Mouse (Mus musculus) thymus, postnatal 0 days (tissue): ENCODE results near the gene Grik3. TPM values are rescaled to one million over a fixed set of nuclear protein-coding genes. Genes with fewer than 3 reads are reported as not detected.

Experiments
- DNase-seq: peaks from one replicate; pipeline ENCODE4 v3.0.0-alpha.2; 2015; ENCODE audit warnings: low spot score
- polyA plus RNA-seq: library from polyadenylated mRNA; unstranded; fragments of >200 nt; fragmentation: Nextera tagmentation; extraction: Ambion mirVana; gene quantifications from 2 replicates; pipeline ENCODE4 v1.2.1, GENCODE M21; 2015

The Grik3 gene
- polyA plus RNA-seq, 1 experiment from 2014 or later = 0.03 TPM

DNA sequence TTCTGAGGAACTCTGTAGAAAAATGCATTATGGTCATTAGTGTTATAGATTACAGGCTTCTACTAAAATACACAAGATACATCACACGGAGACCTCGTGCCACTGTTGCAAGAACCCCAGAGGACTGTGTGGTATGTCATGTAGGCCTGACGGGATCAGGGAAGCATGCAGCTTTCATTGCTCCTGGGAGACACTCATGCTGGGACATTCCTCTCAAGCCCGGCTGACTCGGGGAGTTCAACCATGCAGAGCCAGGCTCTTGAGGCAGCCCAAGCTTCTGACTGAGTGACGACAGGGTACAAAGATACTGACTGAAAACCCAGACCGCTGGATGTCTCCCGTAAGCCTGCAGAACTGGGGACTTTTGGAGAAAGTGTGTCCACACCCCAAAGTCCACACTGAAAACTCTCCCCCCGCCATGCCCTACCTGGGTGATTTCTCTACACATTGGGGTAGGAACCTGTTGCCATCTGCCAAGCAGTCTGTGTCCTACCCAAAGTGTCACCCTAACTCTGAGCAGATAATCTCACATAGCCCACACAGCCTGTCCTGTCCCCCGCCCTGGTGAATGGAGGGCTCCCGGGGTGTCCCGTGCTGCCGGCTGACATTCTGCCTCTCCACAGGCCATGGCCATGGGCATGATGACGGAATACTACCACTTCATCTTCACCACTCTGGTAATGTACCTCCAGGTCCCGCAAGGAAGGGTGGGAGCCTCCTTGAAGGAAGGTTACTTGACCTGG is 150.6 kb downstream of the Grik3 start:
- no peak for DNase-seq

DNA sequence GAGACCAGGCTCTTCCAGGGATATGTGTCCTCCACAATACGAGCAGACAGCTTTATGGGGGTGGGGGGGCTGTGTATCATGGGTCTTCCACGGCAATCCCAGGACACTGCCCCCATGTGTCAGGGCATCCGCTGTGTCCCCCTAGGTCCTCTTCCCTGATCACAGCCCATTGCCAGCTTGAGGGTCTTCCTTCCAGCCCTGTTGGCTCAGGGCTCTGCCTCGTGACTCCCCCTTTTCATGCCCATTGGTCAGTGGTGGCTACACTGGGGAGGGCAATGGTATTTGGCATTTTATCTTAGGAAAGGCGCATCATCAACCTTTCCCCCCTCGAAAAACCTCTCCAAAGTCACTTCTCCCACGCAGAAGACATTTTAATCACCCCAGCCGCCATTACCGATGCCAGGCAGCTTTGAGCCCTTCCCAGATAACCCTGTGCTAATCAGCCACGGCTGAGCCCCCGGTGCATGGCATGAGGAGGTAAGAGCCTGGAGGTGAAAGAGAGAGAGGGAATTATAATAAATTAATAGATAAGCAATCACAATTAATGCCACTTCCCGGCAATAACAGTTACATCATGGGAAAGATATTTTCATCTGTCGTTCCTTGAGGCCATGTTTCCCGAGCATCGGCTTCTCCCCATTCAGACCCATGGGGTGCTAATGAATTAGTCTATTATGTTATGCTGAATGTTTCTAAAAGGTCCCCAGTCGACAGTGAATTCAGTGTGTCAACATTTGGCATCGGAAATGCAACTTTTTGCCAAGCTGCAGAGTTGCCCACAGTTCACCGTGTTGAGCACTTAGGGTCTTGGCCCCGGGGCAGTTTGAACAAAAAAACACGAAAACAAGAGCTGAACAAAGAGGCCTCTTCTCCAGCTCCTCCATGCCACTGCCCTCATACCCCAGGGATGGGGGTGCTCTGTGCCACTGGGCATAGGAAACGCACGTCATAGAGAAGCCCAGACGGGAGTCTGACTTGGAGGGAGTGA is 154.4 kb downstream of the Grik3 start:
- DNase-seq = no peak

GRCm38 (mm10) chr4:125651676-125652246 is 161.3 kb downstream of the Grik3 start:
- DNase-seq = no peak

GRCm38 (mm10) chr4:125656031-125656430 is 165.5 kb downstream of the Grik3 start:
- DNase-seq = no peak

DNA sequence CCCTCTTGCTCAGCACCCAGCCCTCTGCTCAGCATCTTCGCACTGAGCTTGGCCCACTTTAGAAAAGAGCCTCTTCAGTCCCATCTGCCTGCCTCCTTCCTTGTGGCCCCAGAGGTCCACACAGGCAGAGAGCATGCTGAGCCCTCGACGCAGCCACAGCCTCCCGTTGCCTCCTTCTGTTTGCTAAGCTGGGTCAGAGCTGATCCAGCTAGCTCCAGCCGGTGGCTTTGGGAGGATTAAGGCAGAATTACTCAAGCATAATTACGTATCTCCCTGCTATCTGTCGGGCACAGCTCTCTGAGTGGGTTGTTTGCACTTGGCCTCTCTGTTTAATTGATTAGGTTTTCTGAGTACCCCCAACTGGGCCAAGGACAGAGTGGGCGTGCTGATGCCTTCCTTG is 167.9 kb downstream of the Grik3 start:
- DNase-seq = no peak

- no peak for DNase-seq
These were observed 171.5 kb downstream of the Grik3 start for GRCm38 (mm10) chr4:125661982-125662381.

GRCm38 (mm10) chr4:125663262-125663661 is 172.8 kb downstream of the Grik3 start:
- DNase-seq = no peak

GRCm38 (mm10) chr4:125665955-125666354 is 175.5 kb downstream of the Grik3 start:
- no peak for DNase-seq

- DNase-seq = no peak
These were observed 191.5 kb downstream of the Grik3 start for GRCm38 (mm10) chr4:125682007-125682406.

DNA sequence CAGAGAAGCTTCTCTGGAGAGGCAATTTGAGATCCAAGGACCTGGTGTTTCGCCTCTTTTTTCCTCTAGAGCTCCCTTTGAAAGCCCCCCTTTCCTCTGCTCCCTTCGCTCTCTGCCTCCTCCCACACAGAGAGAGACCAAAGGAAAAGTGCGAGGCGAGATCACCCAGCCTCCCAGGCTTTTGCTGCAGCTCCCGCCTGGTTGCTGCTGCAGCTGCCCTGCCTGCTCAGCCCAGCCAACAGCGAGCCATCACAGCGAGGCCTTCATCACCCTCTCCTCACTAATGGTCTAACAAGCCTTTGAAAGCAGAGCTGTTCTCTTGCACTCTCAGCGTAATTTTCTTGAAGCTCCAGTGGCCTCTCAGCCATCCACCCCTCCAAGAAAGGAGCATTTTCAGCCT is 196.6 kb downstream of the Grik3 start:
- DNase-seq = no peak

- no peak for DNase-seq
These were observed 204.9 kb downstream of the Grik3 start for GRCm38 (mm10) chr4:125695431-125695830.

- DNase-seq = no peak
These were observed 205.9 kb downstream of the Grik3 start for GRCm38 (mm10) chr4:125696182-125696939.

GRCm38 (mm10) chr4:125697626-125698025 is 207.1 kb downstream of the Grik3 start:
- no peak for DNase-seq

DNA sequence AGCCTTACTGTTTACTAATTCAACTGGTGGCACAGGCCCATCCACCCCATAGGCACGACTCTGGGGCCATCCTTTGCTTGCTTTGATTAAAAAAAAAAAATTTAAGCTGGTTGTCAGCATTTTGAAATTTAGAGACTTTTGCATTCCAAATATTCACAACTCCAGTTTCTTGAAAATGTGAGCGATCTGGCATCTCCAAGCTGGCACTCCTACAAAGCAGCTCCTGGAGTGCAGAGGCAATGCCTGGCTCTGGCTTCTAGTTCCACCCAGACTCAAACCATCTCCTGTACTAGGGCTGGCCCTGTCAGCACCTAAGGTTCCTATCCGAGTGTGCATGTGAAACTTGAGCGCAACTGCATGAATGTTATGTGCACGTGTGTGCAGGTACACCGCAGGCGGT is 208.6 kb downstream of the Grik3 start:
- no peak for DNase-seq

GRCm38 (mm10) chr4:125700331-125700730 is 209.8 kb downstream of the Grik3 start:
- DNase-seq = no peak

- no peak for DNase-seq
These were observed 212.3 kb downstream of the Grik3 start for GRCm38 (mm10) chr4:125702607-125703309.

DNA sequence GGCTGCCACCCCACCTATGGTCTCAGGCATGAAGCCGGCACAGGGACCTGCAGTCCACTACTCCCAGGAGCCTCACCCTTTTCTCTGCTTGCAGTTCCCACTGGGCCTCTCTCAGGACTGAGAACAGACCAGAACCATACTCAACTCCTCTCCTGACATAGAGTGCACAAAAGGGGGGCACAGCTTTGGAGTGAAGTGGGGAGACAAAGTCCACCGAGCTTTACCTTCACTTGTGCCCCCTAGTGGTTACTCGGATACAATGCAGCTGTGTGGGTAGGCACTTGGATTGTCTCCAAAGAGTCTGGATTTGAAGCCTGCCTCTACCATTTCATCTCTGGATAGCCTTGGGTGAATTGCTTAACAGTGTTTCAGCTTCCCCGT is 212.8 kb downstream of the Grik3 start:
- no peak for DNase-seq

DNA sequence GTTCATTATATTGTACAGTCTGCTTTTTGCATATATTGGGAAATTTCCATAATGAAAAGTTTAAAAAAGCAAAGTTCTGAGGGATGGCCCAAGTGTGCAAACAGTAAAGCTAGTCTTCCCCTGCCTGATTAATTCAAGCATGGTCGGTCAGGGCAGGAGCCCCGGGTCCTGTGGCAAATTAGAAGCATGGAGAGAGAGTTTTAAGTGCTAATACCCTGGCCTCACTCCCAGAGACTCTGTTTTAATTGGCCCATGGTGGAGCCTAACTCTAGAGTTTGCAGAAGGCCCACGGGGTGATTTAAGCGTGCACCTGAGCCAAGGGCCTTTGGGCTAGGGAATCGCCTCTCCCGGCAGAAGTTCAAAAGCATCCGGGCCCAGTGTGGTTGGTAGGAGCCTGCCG is 215.2 kb downstream of the Grik3 start:
- no peak for DNase-seq

GRCm38 (mm10) chr4:125709716-125710115 is 219.2 kb downstream of the Grik3 start:
- no peak for DNase-seq

DNA sequence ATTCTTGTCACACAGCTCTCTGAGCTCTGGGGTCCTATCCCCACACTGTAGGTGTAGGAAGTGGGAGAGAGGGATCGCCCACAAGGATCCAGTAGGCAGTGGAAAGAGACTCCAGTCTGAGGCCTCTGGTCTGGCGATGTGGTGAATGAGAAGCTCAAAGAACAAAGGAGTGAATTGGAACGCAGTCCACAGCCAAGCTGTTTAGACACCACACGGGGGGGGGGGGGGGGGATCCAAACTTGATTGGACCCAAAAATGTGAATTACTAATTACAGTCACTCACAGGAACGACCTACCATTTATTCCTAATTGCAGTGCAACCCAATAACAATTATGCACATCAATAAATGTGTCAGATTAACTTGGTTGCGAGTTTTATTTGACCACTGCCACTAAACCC is 227.4 kb downstream of the Grik3 start:
- DNase-seq = no peak
